Mouse (Mus musculus) kidney, postnatal 0 days (tissue): ENCODE measurements around the gene Smarca2. TPM values are rescaled to one million over a fixed set of nuclear protein-coding genes. Genes with fewer than 3 reads are reported as not detected.

ENCODE experiments used
- ATAC-seq: fragments of 200-750 bp; cut with Nextera tagmentation; replicated peaks from 2 replicates; pipeline ENCODE4 v1.8.0; 2017; ENCODE audit warnings: low read depth, moderate number of reproducible peaks, moderate TSS enrichment, moderate library complexity; ENCODE audit not compliant: low FRiP score
- DNase-seq: peaks from one replicate; pipeline ENCODE4 v3.0.0-alpha.2; 2016; ENCODE audit warnings: low spot score
- H3K27ac ChIP-seq: fragments of 300-500 bp; sonication (generic); 2 replicates; pipeline ENCODE4 v1.5.1; 2014; ENCODE audit warnings: mild to moderate bottlenecking
- H3K27me3 ChIP-seq: fragments of 300-500 bp; sonication (generic); 2 replicates; pipeline ENCODE4 v1.6.1; 2014; ENCODE audit warnings: low read length, mixed read lengths; ENCODE audit not compliant: insufficient read depth
- H3K36me3 ChIP-seq: fragments of 300-500 bp; sonication (generic); 2 replicates; pipeline ENCODE4 v1.6.1; 2014; ENCODE audit warnings: low read length, mixed read lengths; ENCODE audit not compliant: insufficient read depth
- H3K4me1 ChIP-seq: fragments of 300-500 bp; sonication (generic); replicated peaks from 2 replicates; pipeline ENCODE4 v1.6.1; 2014; ENCODE audit warnings: antibody characterized with exemption, low read length, mixed read lengths; ENCODE audit not compliant: insufficient read depth
- H3K4me2 ChIP-seq: fragments of 300-500 bp; sonication (generic); 2 replicates; pipeline ENCODE4 v1.6.1; 2014; ENCODE audit warnings: mild to moderate bottlenecking, low read length, moderate library complexity, mixed read lengths
- H3K4me3 ChIP-seq: fragments of 300-500 bp; sonication (generic); replicated peaks from 2 replicates; pipeline ENCODE4 v1.5.1; 2014; ENCODE audit warnings: low read depth, low read length
- H3K9ac ChIP-seq: fragments of 300-500 bp; sonication (generic); 2 replicates; pipeline ENCODE4 v1.6.1; 2014; ENCODE audit warnings: low read depth, low read length
- H3K9me3 ChIP-seq: fragments of 300-500 bp; sonication (generic); replicated peaks from 2 replicates; pipeline ENCODE4 v1.6.1; 2016; ENCODE audit warnings: low read length, inconsistent platforms, mixed read lengths
- CTCF ChIP-seq: IDR thresholded peaks from 2 replicates; pipeline ENCODE4 v1.5.1; 2016; ENCODE audit warnings: antibody characterized with exemption, low read depth, mild to moderate bottlenecking, moderate library complexity
- WGBS: fragments of 180-500 bp; shearing (Covaris S2); extraction: QIAGEN DNeasy Blood & Tissue Kit; methylation state at CpG from one replicate; pipeline ENCODE4 v1.1.7; 2014; 5-methylcytosine and 5-hydroxymethylcytosine counted together
- polyA plus RNA-seq: library from polyadenylated mRNA; unstranded; fragments of >200 nt; fragmentation: Nextera tagmentation; extraction: Ambion mirVana; gene quantifications from 2 replicates; pipeline ENCODE4 v1.2.1, GENCODE M21; 2015

The Smarca2 gene
- polyA plus RNA-seq, 1 experiment from 2014 or later, result 36.1 TPM

DNA sequence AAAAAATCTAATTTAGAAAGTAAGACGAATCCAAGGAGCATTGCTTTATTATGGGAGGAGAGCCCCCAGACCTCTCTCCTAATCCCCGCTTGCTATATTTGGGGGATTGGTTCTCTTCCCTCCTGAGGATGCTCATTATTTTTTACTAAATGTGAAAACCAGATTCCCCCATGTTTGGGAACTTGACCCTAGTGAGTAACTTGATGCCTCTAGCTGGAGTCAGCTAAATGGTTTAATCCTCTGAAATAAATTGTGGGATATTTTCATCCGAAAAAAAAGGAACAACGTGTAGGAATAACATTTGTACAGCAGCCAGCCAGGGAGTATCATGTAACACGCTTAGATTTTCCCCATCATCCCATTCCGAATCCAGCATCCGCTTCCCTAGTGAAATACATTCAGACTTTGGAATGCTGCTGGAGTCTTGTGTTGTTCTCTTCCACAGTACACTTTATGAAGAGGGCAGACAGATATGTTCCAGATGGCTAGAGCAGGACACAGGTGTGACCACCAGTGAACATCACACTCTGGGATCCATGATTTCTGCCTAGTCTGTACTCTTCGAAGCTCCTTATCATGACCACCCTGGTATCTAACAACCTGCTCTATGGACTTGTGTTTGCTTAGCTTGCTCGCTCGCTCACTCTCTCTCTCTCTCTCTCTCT lies 99.8 kb downstream of the Smarca2 start:
- Histone ChIP-seq H3K27me3 (no peaks in the 10 kb centered on the region), H3K4me3 (no peak overlapping the region), H3K27ac (no peak overlapping the region), H3K9ac (no peak overlapping the region), H3K36me3 (no peaks in the 10 kb centered on the region), H3K9me3 (no peaks in the 10 kb centered on the region), H3K4me2 (no peak overlapping the region), H3K4me1 (no peaks in the 10 kb centered on the region)
- DNase-seq (peak; percentile 22), ATAC-seq (no peak)
- no peak for TF ChIP-seq CTCF
- WGBS, result 45% methylated on average over 10 of the region's 10 CpGs

DNA sequence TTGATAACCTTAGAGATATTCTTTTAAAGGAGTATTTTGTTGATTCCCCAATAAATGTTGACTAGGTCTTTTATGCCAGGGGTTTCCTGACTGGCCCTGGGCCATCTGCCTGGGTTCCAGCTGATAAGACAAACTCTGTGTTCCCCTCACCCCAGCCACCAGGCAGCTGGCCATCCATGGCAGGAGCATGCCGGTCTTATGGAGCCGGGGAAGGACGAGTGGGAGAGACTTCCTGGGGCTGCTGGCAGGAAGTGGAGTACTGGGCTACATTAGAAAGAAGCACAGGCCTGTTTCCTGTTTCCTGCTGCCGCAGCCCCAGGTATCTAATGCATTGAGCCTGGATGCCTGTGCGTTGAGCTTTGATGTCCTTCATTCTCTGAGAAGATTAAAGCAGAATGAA lies 102.1 kb downstream of the Smarca2 start:
- ATAC-seq, result no peak

DNA sequence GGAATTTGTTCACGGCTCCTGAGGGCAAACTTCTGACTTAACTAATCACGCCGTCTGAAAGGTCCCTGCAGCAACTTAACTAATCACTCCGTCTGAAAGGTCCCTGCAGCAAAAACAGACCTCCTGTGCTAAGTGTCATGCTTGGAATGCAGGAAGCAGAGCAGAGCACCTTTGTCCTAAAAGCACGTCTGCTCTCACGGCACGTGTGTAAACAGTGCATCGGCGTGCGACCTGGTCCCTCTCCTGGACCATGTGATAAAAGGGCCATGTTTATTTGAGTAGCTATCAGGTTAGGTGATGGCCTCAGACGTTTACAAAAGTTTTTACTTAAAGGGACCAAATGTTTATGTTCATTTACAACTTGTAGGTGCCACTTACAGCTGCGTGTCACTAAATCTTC lies 104.2 kb downstream of the Smarca2 start:
- Histone ChIP-seq H3K9me3 (no peaks in the 10 kb centered on the region), H3K27ac (no peak overlapping the region), H3K4me2 (no peak overlapping the region), H3K36me3 (no peaks in the 10 kb centered on the region), H3K4me1 (no peaks in the 10 kb centered on the region), H3K4me3 (no peak overlapping the region), H3K9ac (no peak overlapping the region), H3K27me3 (no peaks in the 10 kb centered on the region)
- WGBS, result 26% methylated on average over 12 of the region's 12 CpGs
- no peak for TF ChIP-seq CTCF
- ATAC-seq, result no peak
- no peak for DNase-seq

More for the DNA sequence above, 102.1 kb downstream of the Smarca2 start:
- Histone ChIP-seq H3K4me2 (no peak overlapping the region), H3K4me3 (no peak overlapping the region), H3K27me3 (no peaks in the 10 kb centered on the region), H3K9ac (no peak overlapping the region), H3K27ac (no peak overlapping the region), H3K36me3 (no peaks in the 10 kb centered on the region), H3K9me3 (no peaks in the 10 kb centered on the region), H3K4me1 (no peaks in the 10 kb centered on the region)
- no peak for TF ChIP-seq CTCF
- DNase-seq, result no peak
- 42% methylated on average over 5 of the region's 5 CpGs for WGBS

DNA sequence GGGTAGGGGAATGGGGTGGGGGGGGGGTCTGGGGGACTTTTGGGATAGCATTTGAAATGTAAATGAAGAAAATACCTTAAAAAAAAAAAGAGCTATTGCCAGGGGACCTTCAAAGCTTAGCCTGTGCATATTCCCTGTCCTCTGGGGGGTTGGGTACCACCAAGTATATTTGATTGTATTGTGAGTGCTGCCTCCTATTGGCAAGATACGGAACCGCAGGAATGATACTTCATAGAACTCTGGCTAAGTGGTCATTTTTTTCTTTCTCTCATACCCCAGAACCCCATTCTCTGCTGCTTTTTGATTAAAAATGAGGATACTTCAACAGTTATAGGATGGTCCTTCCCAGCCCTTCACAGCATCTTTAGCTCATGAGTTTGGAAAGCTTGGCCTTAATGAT lies 106.4 kb downstream of the Smarca2 start:
- H3K27ac ChIP-seq, result no peak overlapping the region
- DNase-seq, result peak; percentile 48
- H3K9me3 ChIP-seq, result no peaks in the 10 kb centered on the region
- no peaks in the 10 kb centered on the region for H3K27me3 ChIP-seq
- ATAC-seq, result no peak
- TF ChIP-seq CTCF, result peak; percentile 68
- WGBS, result 31% methylated on average over 2 of the region's 2 CpGs
- H3K4me2 ChIP-seq, result no peak overlapping the region
- no peaks in the 10 kb centered on the region for H3K36me3 ChIP-seq
- no peak overlapping the region for H3K4me3 ChIP-seq
- no peaks in the 10 kb centered on the region for H3K4me1 ChIP-seq
- H3K9ac ChIP-seq, result no peak overlapping the region

DNA sequence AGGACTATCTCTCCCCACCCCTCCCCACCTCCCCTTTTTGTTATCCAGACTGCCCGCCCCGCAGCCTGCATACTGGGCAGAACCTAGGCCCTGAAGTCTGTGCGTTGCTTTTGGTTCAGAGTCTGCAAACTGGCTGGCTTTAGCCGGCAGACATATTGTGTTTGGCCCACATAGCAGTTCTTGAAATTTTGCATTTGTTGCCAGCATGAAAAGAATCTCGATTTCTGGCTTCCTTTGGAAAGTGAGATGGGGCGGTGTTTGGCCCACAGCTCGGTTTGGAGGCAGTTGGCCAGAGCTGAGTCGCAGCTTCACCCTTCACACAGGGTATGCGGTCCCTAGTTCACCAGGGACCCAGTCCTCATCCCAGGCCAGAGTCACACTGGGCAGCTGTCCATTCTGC lies 111.4 kb downstream of the Smarca2 start:
- DNase-seq (no peak), ATAC-seq (no peak)
- no peak for TF ChIP-seq CTCF
- H3K9ac ChIP-seq, result no peak overlapping the region
- no peak overlapping the region for H3K4me3 ChIP-seq
- no peak overlapping the region for H3K4me2 ChIP-seq
- H3K4me1 ChIP-seq, result no peaks in the 10 kb centered on the region
- no peaks in the 10 kb centered on the region for H3K27me3 ChIP-seq
- 68% methylated on average over 9 of the region's 9 CpGs for WGBS
- peaks cover 4% of the 10 kb centered on the region; the same call in 1 of the 2 replicates for H3K36me3 ChIP-seq
- H3K27ac ChIP-seq, result no peak overlapping the region
- H3K9me3 ChIP-seq, result no peaks in the 10 kb centered on the region

DNA sequence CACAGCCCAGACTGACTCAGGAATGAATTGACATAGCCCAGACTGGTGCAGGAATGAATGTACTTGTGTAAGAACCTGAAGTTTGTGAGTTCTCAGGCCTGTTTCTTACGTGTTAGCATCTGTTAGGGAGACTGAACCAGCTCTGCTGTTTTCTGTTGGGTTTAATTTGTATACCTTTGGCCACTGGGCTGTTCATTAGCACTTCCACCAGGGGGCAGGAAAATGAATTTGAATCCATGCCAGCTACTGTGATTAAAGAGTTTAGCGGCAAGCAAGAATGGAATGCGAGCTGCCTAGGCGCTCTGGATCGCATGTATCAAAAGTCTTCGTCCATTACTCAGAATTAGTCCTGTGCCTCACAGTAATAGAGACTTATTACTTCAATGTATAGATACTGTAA lies 113.4 kb downstream of the Smarca2 start:
- WGBS, result 15% methylated on average over 6 of the region's 6 CpGs
- Histone ChIP-seq H3K4me1 (no peaks in the 10 kb centered on the region), H3K36me3 (peaks cover 4% of the 10 kb centered on the region; the same call in 1 of the 2 replicates), H3K4me3 (no peak overlapping the region), H3K27ac (no peak overlapping the region), H3K9me3 (no peaks in the 10 kb centered on the region), H3K27me3 (no peaks in the 10 kb centered on the region), H3K9ac (no peak overlapping the region), H3K4me2 (no peak overlapping the region)
- peak; percentile 80 for TF ChIP-seq CTCF
- ATAC-seq (no peak), DNase-seq (peak; percentile 77)

DNA sequence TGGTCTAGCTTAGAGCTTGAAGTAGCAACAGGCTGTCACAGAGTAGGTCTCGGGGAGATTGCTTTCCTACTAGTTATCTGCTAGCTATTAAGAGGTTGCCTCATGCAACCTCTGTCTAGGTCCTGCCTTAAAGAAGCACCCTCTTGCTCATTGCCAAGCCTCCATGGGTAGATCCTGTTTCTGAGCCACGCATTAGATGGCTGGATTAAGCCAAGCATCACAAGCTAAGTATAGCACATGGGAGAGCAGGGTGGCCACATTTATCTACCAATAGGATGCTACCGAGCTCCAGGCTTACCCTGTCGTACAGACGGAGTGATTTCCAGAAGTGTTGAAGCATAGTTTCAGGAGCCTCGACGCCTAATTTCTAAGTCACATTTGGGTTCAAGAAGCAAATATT lies 114.3 kb downstream of the Smarca2 start:
- ATAC-seq, result no peak
- no peak overlapping the region for H3K9ac ChIP-seq
- no peaks in the 10 kb centered on the region for H3K9me3 ChIP-seq
- no peak overlapping the region for H3K4me2 ChIP-seq
- no peaks in the 10 kb centered on the region for H3K27me3 ChIP-seq
- 94% methylated on average over 7 of the region's 7 CpGs for WGBS
- no peak overlapping the region for H3K4me3 ChIP-seq
- no peaks in the 10 kb centered on the region for H3K4me1 ChIP-seq
- TF ChIP-seq CTCF, result no peak
- no peak for DNase-seq
- peaks cover 8% of the 10 kb centered on the region; the same call in 1 of the 2 replicates for H3K36me3 ChIP-seq
- H3K27ac ChIP-seq, result no peak overlapping the region
